ENCODE assay signal across 15 mouse cellular contexts in the genomic region with DNA sequence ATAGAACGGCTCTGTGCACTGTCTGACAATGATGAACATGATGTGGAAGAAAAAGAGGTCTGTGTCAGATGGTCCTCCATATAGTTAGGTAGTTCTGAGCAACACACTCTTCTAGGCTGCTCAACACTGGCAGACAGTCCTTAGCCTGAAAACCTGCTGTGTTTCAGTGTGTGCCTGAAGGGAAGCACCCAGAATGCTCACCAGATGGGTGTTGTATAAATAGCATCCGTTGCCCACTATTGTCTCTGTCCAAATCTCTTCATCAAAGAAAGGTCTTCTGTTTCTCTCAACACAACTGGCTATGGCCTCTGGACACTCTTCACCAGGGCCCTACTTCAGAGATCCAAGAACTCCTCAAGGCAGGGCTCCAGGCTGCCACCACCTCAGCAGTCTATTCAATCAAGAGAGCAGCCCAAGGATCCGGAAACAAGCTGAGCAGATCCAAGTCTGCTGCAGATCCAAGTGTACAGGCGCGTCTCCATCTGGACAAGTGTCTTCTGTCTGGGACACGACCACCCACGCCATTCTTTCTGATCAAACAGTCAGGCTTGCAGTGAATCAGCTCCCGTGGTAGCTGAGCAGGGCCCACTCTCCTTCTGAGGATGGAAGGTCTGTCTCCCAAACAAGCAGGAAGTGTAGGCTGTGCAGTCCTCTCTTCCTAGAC. TPM values are rescaled to one million over a fixed set of nuclear protein-coding genes. Genes with fewer than 3 reads are reported as not detected.
DNase-seq lines count a peak whose midpoint lies in the region; ATAC-seq and TF ChIP-seq lines count a peak whose summit lies in the region.
"Had no signal": no experiment of that assay in that cellular context is flagged by ENCODE, and none has a peak within 500 bp of the region (broad histone marks: within the 10 kb centered on the region; RNA-seq: fewer than 3 reads in every experiment).

No protein-coding gene starts in this region.

- no peak overlapping the region for H3K4me3 ChIP-seq in thymus, adult 2 months (ENCODE audit: control insufficient read depth, insufficient read depth, low read length)
- H3K4me3 ChIP-seq: embryonic facial prominence, embryonic 15.5 days; hindbrain, embryonic 13.5 days; myocyte; stomach, embryonic 15.5 days had no signal

- intact Hi-C loops in left cerebral cortex, postnatal 25 days (cut with DNase I) = loop anchor here (1.0 to 5.0 kb wide), 4 partner anchors 49 to 391 kb away; no protein-coding TSS in a partner anchor

- DNase-seq in lung, postnatal 10 days = peak; percentile 45
- no peak for DNase-seq in lung, postnatal 25 days (ENCODE audit: low spot score)
- DNase-seq in layer of hippocampus, adult 9-10 months (ENCODE audit: low spot score) = peak; percentile 67
- DNase-seq in left cerebral cortex, postnatal 25 days (ENCODE audit: low spot score in 2 of 2) = peak; percentile 79 to 98
- peak; percentile 93 for DNase-seq in telencephalon, adult 2 months (ENCODE audit: low read depth, low spot score)
- no peak for DNase-seq in thymus, adult 2 months
- DNase-seq in urinary bladder, postnatal 10 days (ENCODE audit: low spot score) = no peak
- DNase-seq: cerebellum, postnatal 25 days; gastrocnemius, postnatal 14 days; kidney, adult 9 months had no signal

- no peaks in the 10 kb centered on the region for H3K4me1 ChIP-seq in thymus, adult 2 months (replicated peaks; ENCODE audit: control insufficient read depth, insufficient read depth, low read length)
- H3K4me1 ChIP-seq: embryonic facial prominence, embryonic 15.5 days; hindbrain, embryonic 13.5 days; stomach, embryonic 15.5 days had no signal

- WGBS in thymus, adult 2 months = 96% methylated on average over 8 of the region's 8 CpGs

- TF ChIP-seq CTCF in thymus, adult 2 months (IDR thresholded peaks at IDR 0.05; ENCODE audit: borderline replicate concordance, control insufficient read depth, extremely low read depth, insufficient read depth, low read length, poor library complexity) = no peak

- no peaks in the 10 kb centered on the region for H3K27me3 ChIP-seq in thymus, adult 2 months (ENCODE audit: control insufficient read depth, insufficient read depth, low read length)
- H3K27me3 ChIP-seq: embryonic facial prominence, embryonic 15.5 days; hindbrain, embryonic 13.5 days; stomach, embryonic 15.5 days had no signal

- H3K27ac ChIP-seq in thymus, adult 2 months (ENCODE audit: control insufficient read depth, insufficient read depth, low read length) = no peak overlapping the region
- H3K27ac ChIP-seq: embryonic facial prominence, embryonic 15.5 days; hindbrain, embryonic 13.5 days; stomach, embryonic 15.5 days had no signal

- no peak for ATAC-seq in erythroid progenitor cell, adult 5-6 weeks (replicated peaks; ENCODE audit: low FRiP score, poor library complexity, severe bottlenecking)

- H3K36me3 ChIP-seq in thymus, adult 2 months (ENCODE audit: control insufficient read depth, insufficient read depth, low read length) = no peaks in the 10 kb centered on the region
- H3K36me3 ChIP-seq: embryonic facial prominence, embryonic 15.5 days; hindbrain, embryonic 13.5 days; stomach, embryonic 15.5 days had no signal

- no peak for TF ChIP-seq POLR2A in thymus, adult 2 months (IDR thresholded peaks at IDR 0.05; ENCODE audit: control insufficient read depth, extremely low read depth, insufficient read depth, low read length, poor library complexity)

RNA-seq across cellular contexts. Expression of gene Trib2, which starts 55.1 kb away (rescaled TPM):
- total RNA-seq in left cerebral cortex, postnatal 25 days (2021) = 10 to 100 TPM; 43.4 to 60.5 TPM
- 4.3 and 8.0 TPM in 2 replicates for total RNA-seq in erythroid progenitor cell, adult 5-6 weeks (2015; ENCODE audit: low replicate concordance)
- 4.5 and 5.3 TPM in 2 replicates for total RNA-seq in erythroid progenitor cell, adult 5-6 weeks (2017; ENCODE audit: low replicate concordance)
- polyA plus RNA-seq in thymus, adult 2 months (2012; rRNA removed) = 46.3 and 49.5 TPM in 2 replicates

Comparison
In these comparisons a context has a peak if more than half of its experiments do, and no peak if none do; other contexts are left out.
1. DNase-seq: peak in lung, postnatal 10 days (single experiment), layer of hippocampus, adult 9-10 months (single experiment), left cerebral cortex, postnatal 25 days (2 of 2) and telencephalon, adult 2 months (single experiment); none in lung, postnatal 25 days (single experiment), thymus, adult 2 months (single experiment) and urinary bladder, postnatal 10 days (single experiment).
2. RNA of gene Trib2, which starts 55.1 kb away (total RNA-seq): 43.4 to 60.5 TPM in left cerebral cortex, postnatal 25 days; 4.3 to 8.0 TPM in erythroid progenitor cell, adult 5-6 weeks; every median in the first group is over 4 times any median in the second.